Mouse (Mus musculus) thymus, postnatal 14 days (tissue): ENCODE results near the gene Padi4.

ENCODE experiments used
- DNase-seq: peaks from one replicate; pipeline ENCODE4 v3.0.0; 2021

Gene Padi4

DNA sequence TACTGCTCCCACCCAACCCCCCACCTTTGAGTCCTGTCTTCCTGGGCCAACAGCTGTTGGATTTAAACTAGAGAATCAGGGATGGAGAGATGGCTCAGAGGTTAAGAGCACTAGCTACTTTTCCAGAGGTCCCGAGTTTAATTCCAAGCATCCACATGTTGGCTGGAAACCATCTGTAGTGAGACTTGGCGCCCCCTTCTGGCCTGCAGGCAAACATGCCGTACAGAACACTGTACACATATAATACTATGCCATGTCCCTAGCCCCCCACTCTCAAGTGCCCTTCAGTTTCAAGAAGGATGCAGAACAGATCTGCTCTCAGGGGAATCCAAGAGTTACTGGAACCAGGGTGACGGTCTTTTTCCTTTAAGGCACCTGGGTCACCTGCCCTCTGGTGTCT is 42.4 kb downstream of the Padi4 start:
- peak; percentile 30 for DNase-seq

DNA sequence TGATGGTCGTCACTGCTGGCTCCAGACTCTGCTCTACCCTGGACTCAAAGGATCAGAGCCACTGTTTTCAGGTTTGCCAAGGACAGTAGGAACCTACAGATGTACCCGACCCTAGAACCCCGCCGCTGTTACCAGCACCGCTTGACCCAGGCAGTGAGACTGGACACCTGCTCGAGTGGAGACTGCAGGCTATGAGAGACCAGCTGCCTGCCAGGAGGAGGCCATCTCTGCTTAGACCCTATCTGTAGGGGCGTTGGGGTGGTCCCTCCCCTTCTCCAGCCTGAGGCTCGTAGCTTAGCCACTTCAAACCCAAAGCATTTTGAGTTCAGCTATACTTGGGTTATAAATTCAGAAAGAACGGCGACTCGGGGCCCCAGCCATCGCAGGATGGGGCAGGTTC is 47.1 kb downstream of the Padi4 start:
- no peak for DNase-seq

DNA sequence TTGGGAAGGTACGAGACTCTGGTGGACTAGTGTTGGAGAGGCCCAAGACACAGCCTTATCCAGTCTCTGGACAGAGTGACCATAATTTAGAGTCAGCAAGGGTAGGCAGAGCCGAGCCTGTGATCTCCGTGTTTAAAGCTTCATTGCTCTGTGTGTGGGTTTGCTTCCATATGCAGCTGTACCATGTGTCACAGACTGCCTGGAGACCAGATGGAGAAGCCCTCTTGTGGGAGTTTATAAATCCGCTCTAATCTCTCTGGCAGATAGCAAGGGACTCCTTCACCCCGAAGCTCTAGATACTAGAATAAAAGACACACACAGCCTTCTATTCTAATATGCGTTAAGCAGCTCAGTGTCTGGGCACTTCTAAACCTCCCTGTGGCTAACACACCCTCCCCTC is 49.3 kb downstream of the Padi4 start:
- no peak for DNase-seq

DNA sequence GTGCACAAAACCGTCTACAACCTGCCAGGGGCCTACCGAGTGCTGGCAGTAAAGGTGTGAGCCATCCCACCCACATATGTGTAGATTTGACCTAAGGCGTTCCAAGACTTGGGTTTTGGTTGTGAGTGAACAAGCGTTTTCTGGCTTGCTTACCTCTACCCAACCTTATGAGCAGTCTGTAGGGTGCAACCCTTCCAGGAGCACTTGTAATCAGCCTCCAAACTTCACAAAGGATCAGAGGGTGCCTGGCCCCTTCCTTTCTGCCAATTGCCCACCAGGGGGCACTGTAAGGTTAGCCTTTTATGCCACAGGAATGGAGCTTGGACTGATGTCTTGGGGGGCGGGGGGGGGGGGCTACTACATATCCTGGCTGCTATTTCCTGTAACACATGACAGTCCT is 50.2 kb downstream of the Padi4 start:
- peak; percentile 59 for DNase-seq

DNA sequence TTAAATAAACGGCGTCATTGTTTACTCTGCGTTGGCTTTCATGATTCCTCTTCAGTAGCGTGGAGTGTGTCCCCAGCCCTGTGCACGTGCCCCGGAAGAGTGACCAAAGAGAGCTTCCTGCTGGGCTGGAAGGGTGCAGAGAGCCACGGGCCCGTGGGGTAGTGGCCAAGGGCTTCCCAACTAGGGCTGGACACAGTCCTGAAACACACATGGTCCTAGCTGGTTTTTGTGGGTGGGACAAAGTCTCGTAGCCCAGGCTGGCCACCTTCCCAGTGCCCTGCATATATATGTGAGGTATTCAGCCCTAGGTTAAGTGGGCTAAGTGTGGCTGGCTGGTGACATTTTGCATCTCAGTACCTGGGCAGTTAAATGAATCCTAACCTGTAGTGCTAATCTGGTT is 50.8 kb downstream of the Padi4 start:
- DNase-seq: no peak

DNA sequence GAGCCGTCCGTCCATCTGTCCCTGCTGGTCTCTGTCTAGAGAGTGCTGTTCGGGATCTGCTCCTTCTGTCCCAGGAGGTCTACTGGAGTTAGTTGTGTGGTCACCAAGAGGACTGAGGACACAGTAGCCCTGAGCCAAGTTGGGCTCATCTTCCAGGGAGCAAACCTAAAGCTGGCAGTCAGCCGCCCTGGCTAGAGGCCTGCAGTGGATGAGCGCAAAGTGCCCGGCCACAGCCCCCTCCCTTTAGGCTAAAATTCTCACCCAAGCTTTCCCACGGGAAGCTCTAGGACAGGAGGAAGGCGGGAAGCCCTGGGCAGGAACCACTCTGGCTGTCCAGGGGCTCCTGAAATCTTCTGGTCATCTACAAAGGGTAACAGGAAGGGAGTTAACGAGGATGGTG is 51.3 kb downstream of the Padi4 start:
- DNase-seq: no peak

DNA sequence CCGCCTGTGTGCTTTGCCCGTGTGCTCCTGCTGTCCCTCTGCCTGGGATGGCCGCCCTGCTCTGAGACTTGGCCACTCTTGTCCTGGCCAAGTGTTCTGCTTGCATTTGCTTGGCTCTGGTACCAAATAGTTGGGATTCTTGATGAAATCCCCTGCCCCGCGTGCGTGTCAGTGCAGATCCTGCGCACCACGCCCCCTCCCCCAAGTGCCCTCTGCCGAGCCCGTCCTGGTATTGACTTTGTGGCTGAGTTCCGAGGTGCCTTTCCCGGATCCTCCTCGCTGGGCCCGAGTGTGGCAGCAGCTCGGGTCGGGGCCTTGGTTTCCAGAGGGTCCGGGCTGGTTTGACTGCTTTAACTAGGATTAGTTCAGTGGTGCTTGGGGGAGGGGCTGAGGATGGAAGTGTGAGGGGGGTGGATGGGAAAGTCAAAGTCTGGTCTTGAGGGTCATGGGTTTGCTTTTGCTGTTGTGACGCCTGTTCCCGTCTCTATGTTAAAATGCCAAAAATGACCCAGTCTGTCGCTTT is 52.0 kb downstream of the Padi4 start:
- DNase-seq: no peak

DNA sequence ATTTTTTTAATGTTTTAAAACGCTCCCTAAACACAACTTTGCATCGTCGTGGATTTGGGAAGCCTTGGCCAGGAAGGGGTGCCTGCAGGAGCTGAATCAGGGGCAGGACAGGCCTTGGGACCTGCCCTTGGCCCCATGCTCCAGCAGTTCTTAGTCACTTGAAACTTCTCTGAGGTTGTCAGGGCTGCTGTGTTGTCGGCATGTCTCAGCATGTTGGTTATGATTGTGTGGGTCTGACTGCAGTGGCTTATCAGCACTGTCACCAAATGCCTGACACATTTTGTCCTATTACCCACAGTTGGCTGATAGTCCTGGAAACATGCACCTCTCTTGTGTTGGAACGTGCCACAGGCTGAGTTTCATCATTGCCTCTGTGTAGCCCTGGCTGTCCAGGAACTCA is 53.9 kb downstream of the Padi4 start:
- no peak for DNase-seq

DNA sequence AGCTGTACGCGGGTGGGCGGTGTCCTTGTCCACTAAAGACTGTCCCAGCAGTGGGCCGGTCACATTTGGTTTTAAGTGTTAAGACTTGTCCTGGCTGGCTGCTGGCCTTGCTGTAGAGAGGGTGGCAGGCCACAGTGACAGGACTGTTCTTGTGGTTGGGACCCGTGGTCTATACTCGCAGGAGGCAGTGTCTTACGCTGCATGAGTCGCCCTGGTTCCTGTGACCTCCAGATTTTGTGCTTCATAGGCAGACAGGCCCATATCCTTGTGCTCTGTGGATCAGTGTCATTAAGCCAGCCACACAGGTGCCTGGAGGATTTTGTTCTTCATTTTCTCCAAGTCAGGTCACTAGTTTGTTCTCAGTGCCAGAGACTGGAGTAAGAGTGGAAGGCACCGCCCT is 55.6 kb downstream of the Padi4 start:
- no peak for DNase-seq

DNA sequence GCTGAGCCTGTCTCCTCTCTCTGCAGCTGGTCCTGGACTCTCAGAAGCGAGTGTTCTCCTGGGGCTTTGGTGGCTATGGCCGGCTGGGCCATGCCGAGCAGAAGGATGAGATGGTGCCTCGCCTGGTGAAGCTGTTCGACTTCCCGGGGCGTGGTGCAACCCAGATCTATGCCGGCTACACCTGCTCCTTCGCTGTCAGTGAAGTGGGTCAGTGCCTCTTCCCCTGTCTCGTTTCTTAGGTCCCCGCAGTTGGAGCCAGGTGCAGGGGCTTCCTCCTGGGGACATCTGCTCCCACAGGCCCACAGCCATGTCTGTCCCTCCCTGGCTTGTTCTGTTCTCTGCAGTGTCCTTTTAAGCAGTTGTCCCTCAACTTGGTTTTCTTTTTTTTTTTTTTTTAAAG is 57.0 kb downstream of the Padi4 start:
- DNase-seq: peak; percentile 57

DNA sequence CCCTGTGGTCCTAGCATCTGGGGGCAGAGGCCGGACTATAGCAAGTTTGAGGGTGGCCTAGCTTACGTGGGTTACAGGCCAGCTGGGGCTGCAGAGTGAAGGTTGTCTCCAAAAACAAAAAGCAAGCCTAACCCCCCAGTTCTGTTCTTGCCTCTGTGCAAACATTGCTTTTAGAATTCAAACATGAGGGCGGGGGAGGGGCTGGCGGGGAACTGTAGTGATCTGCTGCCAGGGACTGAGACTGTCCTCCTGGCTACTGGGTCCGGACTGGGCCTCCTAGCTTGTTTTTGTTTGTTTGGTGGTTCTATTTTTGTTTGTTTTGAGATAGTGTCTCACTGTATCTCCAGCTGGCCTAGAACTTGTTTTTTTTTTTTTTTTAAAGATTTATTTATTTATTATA is 59.5 kb downstream of the Padi4 start:
- no peak for DNase-seq

DNA sequence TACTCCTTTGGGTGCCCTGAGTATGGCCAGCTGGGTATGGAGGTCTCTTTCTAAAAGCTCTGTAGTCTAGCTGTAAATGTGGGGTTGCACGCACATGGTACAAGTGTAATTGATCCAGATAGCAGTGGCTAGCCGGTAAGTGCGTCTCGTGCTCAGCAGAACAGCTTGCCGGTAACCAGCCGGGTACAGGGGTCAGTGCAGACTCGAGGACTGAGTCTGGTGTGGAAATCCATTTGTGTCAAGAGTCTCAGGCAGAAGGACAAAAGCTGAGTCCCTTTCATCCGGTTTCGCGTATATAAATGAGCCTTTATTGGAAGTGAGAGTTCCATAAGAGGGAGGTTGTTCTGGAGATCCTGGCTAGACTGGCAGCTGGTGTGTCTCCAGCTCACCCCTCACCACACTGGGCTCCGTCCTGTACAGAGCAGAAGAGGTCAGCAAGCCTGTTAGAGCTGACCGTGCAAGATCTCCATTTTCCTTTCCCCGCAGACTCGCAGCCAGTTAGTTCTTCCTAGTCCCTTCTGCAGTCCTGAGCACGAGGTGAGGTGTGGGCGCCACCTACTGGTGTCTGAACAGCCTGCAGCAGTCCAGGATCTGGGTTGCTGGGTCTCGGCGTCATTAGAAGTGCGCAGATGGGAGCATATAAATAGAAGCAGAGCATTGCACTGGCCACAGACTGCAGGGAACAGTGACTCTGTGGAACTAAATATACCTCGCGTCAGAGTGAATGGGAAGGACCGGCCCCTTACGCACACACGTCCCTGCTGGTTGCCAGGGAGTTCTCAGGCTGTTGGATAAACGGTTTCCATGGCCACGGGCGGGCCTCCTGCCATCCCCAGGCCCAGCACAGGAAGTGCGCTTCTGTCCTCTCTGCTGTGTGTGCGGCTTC is 60.3 kb downstream of the Padi4 start:
- peak; percentile 88 for DNase-seq

DNA sequence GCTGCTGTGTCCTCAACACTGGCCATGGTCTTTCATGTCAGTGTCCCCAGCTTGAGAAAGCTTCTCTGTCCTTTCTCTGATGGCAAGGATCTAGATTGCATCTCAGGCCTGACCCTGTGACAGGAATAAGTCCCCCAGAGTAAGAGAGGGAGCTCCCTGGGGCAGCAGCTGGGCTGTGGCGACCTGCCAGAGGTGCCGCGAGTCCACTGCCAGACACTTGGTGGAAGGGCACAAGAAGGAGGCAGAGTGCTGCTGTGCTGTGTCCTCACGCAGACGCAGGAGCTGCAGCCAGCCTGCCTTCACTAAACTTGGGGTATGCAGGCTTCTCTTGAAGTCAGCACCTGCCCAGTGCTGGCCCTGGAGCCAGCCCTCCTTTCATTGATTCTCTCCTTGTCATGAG is 62.7 kb downstream of the Padi4 start:
- DNase-seq: no peak

DNA sequence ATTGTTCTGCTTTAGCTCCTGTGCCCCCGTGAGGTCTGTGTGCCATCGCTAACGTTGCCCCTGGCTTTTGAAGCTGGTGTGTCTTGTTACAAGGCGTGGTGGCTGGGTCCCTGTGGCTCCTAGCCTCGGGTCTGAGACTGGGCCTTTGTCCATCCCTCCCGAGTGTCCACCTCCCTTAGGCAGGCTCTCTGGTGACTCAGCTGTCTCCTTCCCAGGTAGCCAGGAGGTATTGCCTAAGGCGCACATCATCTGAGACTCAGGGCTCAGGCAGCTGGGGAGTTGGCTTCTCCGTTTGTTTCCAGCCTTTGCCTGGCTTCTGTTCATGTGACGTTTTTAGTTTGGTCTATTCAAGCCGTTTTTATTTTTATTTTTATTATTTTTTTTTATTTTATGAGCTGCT is 63.3 kb downstream of the Padi4 start:
- no peak for DNase-seq

DNA sequence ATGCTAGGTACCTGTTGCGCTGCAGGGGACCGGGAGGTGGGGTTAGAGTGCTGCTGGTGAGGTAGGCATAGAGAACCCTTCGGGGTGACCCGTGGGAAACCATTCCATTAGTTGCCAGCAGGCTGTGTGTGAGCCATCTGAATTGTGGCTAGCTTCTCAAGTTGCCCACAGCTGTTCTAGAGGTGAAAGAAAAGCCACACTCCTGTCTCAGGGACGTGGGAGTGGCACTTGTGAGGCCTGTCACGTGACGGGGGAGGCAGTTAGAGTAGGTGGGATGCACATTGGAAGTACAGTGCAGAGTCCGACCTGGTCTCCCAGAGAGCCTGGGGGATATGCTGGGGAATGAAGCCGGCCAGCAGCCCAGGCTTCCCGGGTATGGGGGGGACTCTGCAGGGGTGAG is 64.4 kb downstream of the Padi4 start:
- no peak for DNase-seq

DNA sequence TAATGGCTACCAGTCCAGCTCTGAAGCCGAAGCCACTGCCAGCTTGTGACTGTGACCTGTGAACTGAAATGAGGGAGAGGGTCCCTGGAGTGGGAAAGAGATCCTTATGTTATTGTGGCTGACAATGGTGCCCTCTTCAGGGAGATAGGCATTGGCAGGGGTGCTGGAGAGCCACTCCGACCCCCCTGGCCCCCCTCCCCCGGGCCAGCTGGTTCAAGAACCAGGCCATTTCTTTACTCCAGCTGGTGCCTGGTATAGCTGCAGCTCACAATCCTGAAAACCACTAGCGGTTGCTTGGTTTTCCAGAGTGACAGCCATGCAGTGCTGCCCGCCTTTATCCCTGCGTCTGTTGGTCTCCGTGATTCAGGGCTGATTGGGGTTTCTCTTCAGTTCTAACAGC is 64.9 kb downstream of the Padi4 start:
- no peak for DNase-seq

DNA sequence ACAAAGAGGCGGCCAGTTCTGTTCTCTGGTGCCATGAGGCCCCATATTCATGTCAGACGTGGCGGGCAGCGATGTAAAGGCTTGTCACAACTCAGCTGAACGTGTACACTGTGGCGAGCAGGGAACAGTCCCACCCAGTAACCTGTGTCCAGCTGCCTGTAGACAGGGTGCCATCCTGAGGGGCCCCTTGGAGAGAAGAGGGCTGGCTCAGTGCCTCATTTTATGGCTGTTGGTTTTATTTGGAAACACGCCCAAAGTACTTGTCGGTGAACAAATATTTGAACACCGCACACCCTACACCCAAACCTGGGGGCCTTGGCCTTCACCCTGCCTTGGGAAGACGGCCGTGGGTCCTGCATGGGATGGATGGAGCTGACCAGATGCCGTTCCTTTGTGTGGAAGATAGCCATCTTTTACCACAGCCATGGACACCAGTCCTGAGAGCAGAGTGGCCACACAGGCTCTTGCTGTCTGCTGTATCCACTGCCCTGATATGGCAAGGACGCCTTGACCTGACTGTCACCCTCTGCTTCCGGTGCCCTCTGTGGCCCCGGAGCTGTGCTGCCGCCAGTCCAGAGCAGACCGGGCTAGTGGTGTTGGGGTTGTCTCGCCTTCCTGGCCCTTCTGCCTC is 65.6 kb downstream of the Padi4 start:
- DNase-seq: no peak

DNA sequence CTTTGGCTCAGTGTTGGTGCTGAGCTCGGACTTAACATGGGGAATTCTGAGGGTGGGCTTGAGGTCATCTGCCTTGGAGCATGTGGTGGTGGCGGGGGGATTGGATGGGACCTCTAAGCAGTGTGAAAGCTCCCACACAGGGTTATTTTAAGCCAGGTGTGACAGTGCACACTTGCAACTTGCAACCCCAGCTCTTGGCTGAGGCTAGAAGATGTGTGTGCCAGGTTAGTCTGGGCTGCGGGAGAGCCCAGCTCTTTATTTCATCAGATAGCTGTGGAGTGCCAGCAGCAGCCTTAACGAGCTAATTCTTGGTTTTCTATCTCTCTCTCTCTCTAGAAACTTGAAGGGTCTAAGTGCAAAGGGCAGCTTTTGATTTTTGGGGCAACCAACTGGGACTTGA is 66.4 kb downstream of the Padi4 start:
- no peak for DNase-seq

DNA sequence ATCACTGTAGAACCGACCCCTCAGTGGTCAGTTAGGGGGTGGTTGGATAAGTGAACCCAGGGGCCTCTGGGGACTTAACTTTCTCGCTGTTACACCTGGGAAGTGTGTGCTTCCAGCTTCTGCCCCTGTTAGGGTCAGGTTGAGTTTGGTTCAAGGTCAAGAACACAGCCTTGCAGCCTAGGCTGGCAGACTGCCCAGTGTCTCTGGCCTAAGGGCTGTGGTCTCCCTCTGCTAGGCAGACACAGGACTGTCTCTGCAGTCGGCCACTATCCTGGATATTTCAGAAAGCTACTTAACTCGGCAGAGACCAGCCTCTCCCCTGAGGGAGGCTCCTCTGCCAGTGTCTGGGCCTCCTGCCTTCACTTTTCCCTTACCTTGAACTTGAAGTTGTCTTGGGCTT is 69.9 kb downstream of the Padi4 start:
- DNase-seq: no peak

DNA sequence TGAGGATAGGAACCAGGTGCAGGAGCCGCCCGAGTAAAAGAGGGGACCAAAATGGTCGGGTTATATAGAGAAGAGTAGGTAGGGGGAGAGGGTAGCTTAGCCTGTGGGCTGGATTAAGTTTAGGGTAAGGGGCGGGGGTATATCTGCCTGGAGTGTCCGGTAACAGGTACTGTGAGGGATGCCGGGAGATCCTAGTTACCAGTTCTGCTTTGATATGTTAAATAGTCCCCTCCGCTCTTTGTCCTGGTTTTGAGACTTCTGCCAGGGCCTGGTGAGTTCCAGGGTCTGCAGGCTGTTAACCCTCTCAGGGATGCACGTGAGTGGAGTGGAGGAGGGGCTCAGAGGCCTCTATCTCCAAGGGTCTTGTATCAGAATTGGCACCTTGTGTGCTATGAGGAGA is 70.4 kb downstream of the Padi4 start:
- DNase-seq: no peak

DNA sequence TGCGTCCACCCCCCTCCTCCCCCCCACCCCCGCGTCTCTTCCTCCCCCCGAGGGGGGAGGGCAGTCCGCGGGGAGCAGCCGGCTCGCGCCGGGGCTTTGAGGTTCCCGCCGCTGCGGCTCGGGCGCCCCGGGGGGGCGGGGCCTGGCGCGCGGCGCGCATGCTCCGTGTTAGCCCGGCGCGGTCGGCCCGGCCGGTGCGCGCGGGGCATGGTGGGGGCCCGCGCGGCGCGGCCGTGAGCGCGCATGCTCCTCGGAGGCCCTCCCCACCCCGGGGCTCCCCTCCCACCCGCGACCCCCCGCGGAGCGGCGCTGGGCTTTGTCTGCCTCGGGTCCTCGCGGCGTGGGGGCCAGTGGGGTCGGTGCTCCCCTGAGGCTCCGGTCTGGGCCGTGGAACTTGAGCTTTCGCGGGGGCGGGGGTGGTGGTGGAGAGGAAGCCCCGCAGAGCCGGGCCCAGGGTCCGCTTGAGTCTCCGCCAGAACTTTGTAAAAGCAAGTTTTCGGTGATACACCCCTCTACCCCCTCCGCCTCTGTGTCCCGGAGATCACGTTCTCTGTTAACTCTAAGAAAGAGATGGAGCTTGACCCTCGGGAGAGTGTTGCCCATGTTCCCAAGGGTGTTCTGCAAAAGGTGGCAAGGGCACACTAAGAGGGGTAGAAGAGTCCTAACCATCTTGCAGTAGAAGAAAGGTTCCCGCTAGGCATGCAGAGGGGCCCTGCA is 71.3 kb downstream of the Padi4 start:
- DNase-seq: peak; percentile 91

DNA sequence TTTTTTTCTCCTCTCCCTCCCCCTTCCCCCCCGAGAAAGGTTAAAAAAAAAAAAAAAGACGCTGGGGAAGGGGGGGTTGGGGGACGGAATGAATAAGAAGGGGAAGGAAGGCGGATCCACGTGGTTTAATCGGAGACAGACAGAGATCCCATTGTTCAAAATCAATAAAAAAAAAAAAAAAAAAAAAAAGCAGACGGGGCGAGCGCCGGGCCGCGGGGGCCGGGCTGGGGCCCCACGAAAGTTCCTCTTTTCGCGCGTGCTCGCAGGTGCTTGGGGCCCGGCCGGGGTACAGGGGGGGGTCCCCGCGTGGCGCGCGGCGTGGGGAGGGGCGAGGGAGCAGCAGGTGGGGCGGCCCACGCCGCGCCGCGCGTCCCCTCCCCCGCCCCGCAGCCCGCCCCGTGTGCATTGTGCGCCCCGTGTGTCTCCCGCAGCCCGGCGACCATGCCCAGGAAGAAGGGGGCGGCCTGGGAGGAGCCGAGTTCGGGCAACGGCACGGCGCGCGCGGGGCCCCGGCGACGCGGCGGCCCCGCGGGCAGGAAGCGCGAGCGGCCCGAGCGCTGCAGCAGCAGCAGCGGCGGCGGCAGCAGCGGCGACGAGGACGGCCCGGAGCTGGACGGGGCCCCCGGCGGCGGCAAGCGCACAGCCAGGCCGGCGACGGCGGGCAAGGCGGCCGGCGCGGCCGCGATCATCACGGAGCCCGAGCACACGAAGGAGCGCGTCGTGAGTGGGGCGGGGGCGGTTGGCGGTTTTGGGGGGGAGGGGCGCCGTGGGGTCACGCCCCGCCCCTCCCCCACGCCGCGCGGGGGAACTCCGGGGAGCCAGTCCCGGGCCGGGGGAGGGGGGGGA is 72.1 kb downstream of the Padi4 start:
- peak; percentile 80 for DNase-seq
